Mouse (Mus musculus): ENCODE results near the gene Rev3l. TPM values are rescaled to one million over a fixed set of nuclear protein-coding genes. Genes with fewer than 3 reads are reported as not detected.
A peak's percentile ranks its signal among the peaks of the same experiment; 100 is the strongest.

The Rev3l gene
- total and polyA plus RNA-seq, 3 experiments = 6.9 to 71.5 (median 12.4) TPM

GRCm38 (mm10) chr10:39811507-39811906 lies 79.6 kb downstream of the Rev3l start:
- Histone ChIP-seq H3K36me3 (ENCODE audit: control insufficient read depth in 1 of 2, insufficient read depth in 2 of 2, low read length in 2 of 2) (peaks cover 0 to 4% of the 10 kb centered on the region in 2 experiments; a peak in 2 of 4 replicates), H3K9me3 (replicated peaks; ENCODE audit: insufficient read depth, low read length) (no peaks in the 10 kb centered on the region)

DNA sequence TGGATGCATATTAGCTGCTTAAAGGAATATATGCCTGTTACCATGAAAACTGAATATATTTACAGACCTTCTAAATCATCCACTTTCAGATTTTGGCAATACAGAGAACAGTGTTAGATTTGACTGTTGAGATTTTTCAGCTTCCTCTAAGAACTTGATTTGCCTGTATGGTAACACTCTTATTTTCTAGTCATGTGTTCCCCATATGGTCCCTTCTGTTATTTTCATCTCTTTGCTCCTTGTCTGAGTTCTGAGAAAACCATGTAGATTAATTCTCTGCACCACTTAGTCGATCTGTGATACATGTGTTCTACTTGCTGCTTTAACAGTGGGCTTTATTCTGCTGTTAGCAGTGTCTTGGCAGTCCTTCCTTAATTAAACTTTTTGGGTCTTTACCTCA lies 110.7 kb downstream of the Rev3l start:
- Histone ChIP-seq H3K4me3 (ENCODE audit: control insufficient read depth in 1 of 2, insufficient read depth in 1 of 2, low read depth in 2 of 2, low read length in 2 of 2) (no peak overlapping the region), H3K27ac (ENCODE audit: control insufficient read depth, low read depth, low read length) (no peak overlapping the region), H3K4me1 (ENCODE audit: control insufficient read depth in 1 of 2, insufficient read depth in 2 of 2, low read length in 2 of 2) (no peaks in the 10 kb centered on the region), H3K9ac (ENCODE audit: control insufficient read depth, low read depth, low read length, poor library complexity, severe bottlenecking) (no peak overlapping the region), H3K9me3 (replicated peaks; ENCODE audit: insufficient read depth, low read length) (no peaks in the 10 kb centered on the region), H3K36me3 (ENCODE audit: control insufficient read depth in 1 of 2, insufficient read depth in 2 of 2, low read length in 2 of 2) (peaks cover 0 to 5% of the 10 kb centered on the region in 2 experiments; a peak in 2 of 4 replicates), H3K27me3 (ENCODE audit: control insufficient read depth in 1 of 2, insufficient read depth in 2 of 2, low read length in 2 of 2) (no peaks in the 10 kb centered on the region), H3K79me2 (ENCODE audit: control insufficient read depth, insufficient read depth, low read length, poor library complexity) (no peaks in the 10 kb centered on the region)
- TF ChIP-seq E2F4 (IDR thresholded peaks at IDR 0.05; ENCODE audit: borderline replicate concordance, low read depth, low read length) (no peak), ZMIZ1 (IDR thresholded peaks at IDR 0.05; ENCODE audit: low read depth, low read length) (no peak), ZKSCAN1 (IDR thresholded peaks at IDR 0.05; ENCODE audit: low read depth, low read length) (no peak), MYB (IDR thresholded peaks at IDR 0.05; ENCODE audit: low read depth, low read length) (no peak), RCOR1 (IDR thresholded peaks at IDR 0.05; ENCODE audit: low read depth, low read length) (no peak), ZC3H11A (IDR thresholded peaks at IDR 0.05; ENCODE audit: low read depth, low read length) (no peak), TCF12 (IDR thresholded peaks at IDR 0.05; ENCODE audit: low read depth, low read length) (no peak), TAL1 (IDR thresholded peaks at IDR 0.05; ENCODE audit: low read length) (no peak), NRF1 (IDR thresholded peaks at IDR 0.05; ENCODE audit: insufficient read depth, low read depth, low read length, poor library complexity, severe bottlenecking) (no peak), MYC (IDR thresholded peaks at IDR 0.05; ENCODE audit: low read depth, low read length) (no peak), MEF2A (IDR thresholded peaks at IDR 0.05; ENCODE audit: extremely low read depth, insufficient replicate concordance, low read depth, low read length, poor library complexity, severe bottlenecking) (no peak), EP300 (IDR thresholded peaks at IDR 0.05; ENCODE audit: low read depth in 1 of 2, low read length in 2 of 2) (no peak), BHLHE40 (IDR thresholded peaks at IDR 0.05; ENCODE audit: borderline replicate concordance, low read depth, low read length) (no peak), ELF1 (IDR thresholded peaks at IDR 0.05; ENCODE audit: low read depth, low read length) (no peak), JUND (IDR thresholded peaks at IDR 0.05; ENCODE audit: low read depth, low read length) (no peak), CHD1 (IDR thresholded peaks at IDR 0.05; ENCODE audit: low read depth, low read length) (no peak), POLR2AphosphoS2 (IDR thresholded peaks at IDR 0.05; ENCODE audit: low read length) (no peak)
- DNase-seq (ENCODE audit: low read depth, low spot score) = no peak

More at GRCm38 (mm10) chr10:39811507-39811906, 79.6 kb downstream of the Rev3l start:
- no peak overlapping the region for H3K27ac ChIP-seq (ENCODE audit: control insufficient read depth, low read depth, low read length)
- H3K79me2 ChIP-seq (ENCODE audit: control insufficient read depth, insufficient read depth, low read length, poor library complexity) = no peaks in the 10 kb centered on the region
- H3K9ac ChIP-seq (ENCODE audit: control insufficient read depth, low read depth, low read length, poor library complexity, severe bottlenecking) = no peak overlapping the region
- peak; percentile 77 for DNase-seq (ENCODE audit: low read depth, low spot score)
- no peaks in the 10 kb centered on the region for H3K4me1 ChIP-seq (ENCODE audit: control insufficient read depth in 1 of 2, insufficient read depth in 2 of 2, low read length in 2 of 2)
- H3K4me3 ChIP-seq (ENCODE audit: control insufficient read depth in 1 of 2, insufficient read depth in 1 of 2, low read depth in 2 of 2, low read length in 2 of 2) = no peak overlapping the region
- TF ChIP-seq RAD21 (IDR thresholded peaks at IDR 0.05; ENCODE audit: low read depth, low read length) (peak; percentile 49), MEF2A (IDR thresholded peaks at IDR 0.05; ENCODE audit: extremely low read depth, insufficient replicate concordance, low read depth, low read length, poor library complexity, severe bottlenecking) (no peak), SMC3 (IDR thresholded peaks at IDR 0.05; ENCODE audit: low read depth, low read length) (peak; percentile 52), MAX (IDR thresholded peaks at IDR 0.05; ENCODE audit: low read length) (peak; percentile 38), ZMIZ1 (IDR thresholded peaks at IDR 0.05; ENCODE audit: low read depth, low read length) (no peak), CTCF (IDR thresholded peaks at IDR 0.05 in 2 of 3, conservative IDR thresholded peaks at IDR 0.05 in 1 of 3; ENCODE audit: control insufficient read depth in 1 of 3, insufficient read depth in 1 of 3, low read depth in 2 of 3, low read length in 3 of 3, poor library complexity in 1 of 3, severe bottlenecking in 1 of 3) (peak; percentile 71 to 76 (median 71)), MYC (IDR thresholded peaks at IDR 0.05; ENCODE audit: low read depth, low read length) (0 out of 2 replicates have a peak, but pooled peaks have one; percentile 63), ZC3H11A (IDR thresholded peaks at IDR 0.05; ENCODE audit: low read depth, low read length) (peak; percentile 20; the same call in 1 of the 2 replicates), POLR2AphosphoS5 (IDR thresholded peaks at IDR 0.05; ENCODE audit: borderline replicate concordance, low read depth, low read length) (no peak)
- no peaks in the 10 kb centered on the region for H3K27me3 ChIP-seq (ENCODE audit: control insufficient read depth in 1 of 2, insufficient read depth in 2 of 2, low read length in 2 of 2)

Data from MEL (cell line).